Mouse (Mus musculus) heart, adult 2 months (tissue): ENCODE measurements at regions not wholly inside any gene's neighbourhood (a gene's known extent, or its start where the extent isn't known, plus 50 kb on each side); places are given as distances from the start of the nearest gene placed in this dataset.
"Not testable (repeated sequence)": the region's sequence is repeated elsewhere in the genome, so short reads cannot be mapped to it uniquely, and the experiment has no call there.

Source experiments
- DNase-seq, 2 experiments: peaks; one replicate each; pipeline ENCODE4 v3.0.0; 2021
- H3K27ac ChIP-seq: fragments of 200-600 bp; 2 replicates; pipeline ENCODE4 v1.8.1; 2022
- H3K27me3 ChIP-seq: fragments of 200-500 bp; 2 replicates; pipeline ENCODE4 v1.6.1; 2012; ENCODE audit warnings: mild to moderate bottlenecking, low read length, inconsistent platforms, mixed read lengths; ENCODE audit not compliant: control insufficient read depth, insufficient read depth
- H3K36me3 ChIP-seq: fragments of 200-500 bp; 2 replicates; pipeline ENCODE4 v1.6.1; 2012; ENCODE audit warnings: low read length, inconsistent platforms; ENCODE audit not compliant: control insufficient read depth, insufficient read depth
- H3K4me1 ChIP-seq: fragments of 200-500 bp; 2 replicates; pipeline ENCODE4 v1.6.1; 2011; ENCODE audit warnings: low read length; ENCODE audit not compliant: control insufficient read depth, insufficient read depth
- H3K4me3 ChIP-seq: fragments of 200-600 bp; 2 replicates; pipeline ENCODE4 v1.8.1; 2022
- H3K79me2 ChIP-seq: fragments of 200-500 bp; replicated peaks from 2 replicates; pipeline ENCODE4 v1.6.1; 2012; ENCODE audit warnings: mild to moderate bottlenecking, inconsistent platforms, low read length, moderate library complexity, mixed read lengths; ENCODE audit not compliant: control insufficient read depth, insufficient read depth
- H3K9ac ChIP-seq: fragments of 200-500 bp; 2 replicates; pipeline ENCODE4 v1.6.1; 2012; ENCODE audit warnings: low read depth, mild to moderate bottlenecking, control low read depth, inconsistent platforms, low read length, mixed read lengths
- WGBS: fragments of 180-500 bp; shearing (Covaris S2); methylation state at CpG from one replicate; pipeline ENCODE4 v1.1.7; 2018; 5-methylcytosine and 5-hydroxymethylcytosine counted together
- intact Hi-C: fragments of 180-260 bp; cut with DNase I; formaldehyde crosslinking; loops from one replicate; pipeline ENCODE4 v1.15.1; 2025

DNA sequence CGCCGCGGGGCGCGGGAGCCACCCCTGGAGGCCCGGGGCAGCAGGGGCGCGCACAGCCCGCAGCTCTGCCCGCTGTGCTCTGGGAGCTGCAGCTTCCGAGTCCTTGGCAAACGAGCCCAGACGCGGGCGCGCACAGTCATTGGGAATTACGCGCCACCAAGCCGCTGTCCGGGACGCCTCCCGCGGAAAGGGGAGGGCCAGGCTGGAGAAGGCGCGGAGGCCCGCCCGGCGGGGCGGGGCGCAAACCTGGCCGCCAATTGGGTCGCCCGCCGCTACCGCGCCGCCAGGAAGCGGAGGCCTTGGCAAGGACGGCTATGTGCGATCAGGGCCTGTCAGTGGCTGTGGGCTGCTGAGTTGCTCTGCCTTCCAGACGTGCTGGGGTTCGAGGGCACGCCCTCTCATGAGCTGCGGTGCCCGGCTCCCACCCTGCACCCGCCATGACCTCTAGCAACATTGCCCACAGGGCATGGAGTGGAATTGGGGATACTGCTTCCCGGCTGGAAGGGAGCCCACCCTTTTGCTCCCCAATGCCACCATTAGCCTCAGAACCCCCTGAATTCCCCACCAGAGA is 739.1 kb upstream of the Ywhaq start:
- H3K36me3 ChIP-seq, intact Hi-C loops, H3K4me3 ChIP-seq, H3K4me1 ChIP-seq, H3K9ac ChIP-seq, H3K79me2 ChIP-seq, H3K27ac ChIP-seq, H3K27me3 ChIP-seq: not testable (repeated sequence)
- peak; percentile 22 to 26 for DNase-seq
- WGBS = 5% methylated on average over 36 of the region's 47 CpGs

DNA sequence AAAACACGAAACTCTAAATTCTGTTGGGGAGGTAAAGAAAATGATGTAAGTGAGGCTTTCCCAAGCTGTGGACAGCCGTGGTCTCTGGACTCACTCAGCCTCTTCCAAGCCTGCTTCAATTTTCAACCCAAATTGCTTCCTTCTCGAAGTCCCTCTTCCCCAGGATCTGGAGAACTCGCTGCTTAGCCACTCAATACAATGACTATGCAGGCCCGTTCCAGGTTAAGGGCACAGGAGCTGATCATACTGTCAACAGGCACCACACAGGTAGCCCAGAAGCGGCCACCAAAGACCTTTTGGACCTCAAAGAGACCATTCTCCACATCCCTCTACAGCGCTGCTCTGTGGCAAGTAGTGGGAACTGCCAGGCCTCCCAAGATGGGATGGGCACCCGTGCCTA is 737.9 kb upstream of the Ywhaq start:
- not testable (repeated sequence) for H3K79me2 ChIP-seq

More for the DNA sequence above, 737.9 kb upstream of the Ywhaq start:
- 73% methylated on average over 5 of the region's 8 CpGs for WGBS
- H3K27me3 ChIP-seq, H3K4me3 ChIP-seq, intact Hi-C loops, H3K27ac ChIP-seq, DNase-seq, H3K9ac ChIP-seq, H3K4me1 ChIP-seq, H3K36me3 ChIP-seq: not testable (repeated sequence)
